Mouse (Mus musculus): ENCODE data around the gene Adam12.

DNA sequence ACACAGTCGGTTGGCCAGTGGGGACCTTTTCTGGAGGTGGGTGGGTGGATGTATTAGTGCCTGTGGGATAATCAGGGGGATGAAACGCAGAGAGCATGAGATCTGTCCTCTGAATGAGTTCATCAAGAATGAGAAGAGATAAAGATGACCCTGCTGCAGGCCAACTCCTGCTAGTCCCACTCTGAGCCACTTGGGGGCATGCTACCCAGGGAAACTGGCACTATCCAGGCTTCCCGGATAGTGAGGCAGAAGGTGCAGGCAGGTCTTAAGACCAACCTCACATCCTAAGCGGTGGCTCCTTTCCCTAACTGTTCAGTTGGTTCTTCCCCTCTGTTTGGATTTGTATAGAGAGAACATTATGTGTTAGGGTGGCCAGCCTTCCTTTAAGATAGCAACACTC, 272.7 kb downstream of the Adam12 start:
- TF ChIP-seq CTCF (IDR thresholded peaks at IDR 0.05; ENCODE audit: control insufficient read depth, insufficient read depth, low read length) (no peak), POLR2A (IDR thresholded peaks at IDR 0.05; ENCODE audit: borderline replicate concordance, control insufficient read depth, low read depth, low read length) (no peak)

All from bone marrow, adult 2 months (tissue).